Mouse (Mus musculus): ENCODE results near the gene Lcorl. TPM values are rescaled to one million over a fixed set of nuclear protein-coding genes. Genes with fewer than 3 reads are reported as not detected.
A peak's percentile ranks its signal among the peaks of the same experiment; 100 is the strongest.

Gene Lcorl
- polyA plus RNA-seq, 1 experiment from 2014 or later, result 29.1 TPM

DNA sequence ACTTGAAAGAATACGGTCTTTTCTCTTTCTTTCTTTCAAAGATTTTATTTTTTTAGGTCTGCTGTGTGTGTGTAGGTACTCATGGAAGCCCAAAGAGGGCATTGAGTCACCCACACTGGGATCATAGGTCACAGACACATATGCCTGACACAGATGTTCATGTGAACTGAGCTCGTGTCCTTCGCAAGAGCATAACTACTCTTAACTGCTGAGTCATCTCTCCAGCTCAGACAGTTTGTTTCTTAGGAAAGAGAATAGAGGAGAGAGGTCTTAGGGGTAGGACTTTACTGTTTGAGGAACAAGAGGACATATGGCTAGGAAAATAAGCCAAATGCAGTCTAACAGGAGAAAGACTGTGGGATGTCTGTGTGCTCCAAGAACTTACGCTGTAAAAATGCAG, 168.3 kb downstream of the Lcorl start:
- H3K27me3 ChIP-seq (ENCODE audit: insufficient read depth, poor library complexity, severe bottlenecking), result no peaks in the 10 kb centered on the region
- H3K4me3 ChIP-seq, result no peak overlapping the region
- no peak overlapping the region for H3K27ac ChIP-seq
- no peaks in the 10 kb centered on the region for H3K4me1 ChIP-seq (replicated peaks)
- H3K36me3 ChIP-seq, result peaks cover 61% of the 10 kb centered on the region
- 89% methylated on average over 4 of the region's 4 CpGs for WGBS
- no peaks in the 10 kb centered on the region for H3K9me3 ChIP-seq
- no peak for DNase-seq (ENCODE audit: low spot score)

- Histone ChIP-seq H3K27me3 (ENCODE audit: insufficient read depth, poor library complexity, severe bottlenecking) (no peaks in the 10 kb centered on the region), H3K4me3 (no peak overlapping the region), H3K4me1 (replicated peaks) (no peaks in the 10 kb centered on the region), H3K9me3 (no peaks in the 10 kb centered on the region), H3K27ac (no peak overlapping the region), H3K36me3 (peaks cover 74% of the 10 kb centered on the region)
- WGBS, result 96% methylated on average over 3 of the region's 3 CpGs
- no peak for DNase-seq (ENCODE audit: low spot score)
These were observed 171.2 kb downstream of the Lcorl start for GRCm38 (mm10) chr5:45686223-45686622.

GRCm38 (mm10) chr5:45685243-45685642, 172.2 kb downstream of the Lcorl start:
- Histone ChIP-seq H3K27ac (no peak overlapping the region), H3K9me3 (no peaks in the 10 kb centered on the region), H3K4me1 (replicated peaks) (no peaks in the 10 kb centered on the region), H3K36me3 (peaks cover 78% of the 10 kb centered on the region), H3K27me3 (ENCODE audit: insufficient read depth, poor library complexity, severe bottlenecking) (no peaks in the 10 kb centered on the region), H3K4me3 (no peak overlapping the region)
- 92% methylated on average over 2 of the region's 2 CpGs for WGBS
- DNase-seq (ENCODE audit: low spot score), result no peak

DNA sequence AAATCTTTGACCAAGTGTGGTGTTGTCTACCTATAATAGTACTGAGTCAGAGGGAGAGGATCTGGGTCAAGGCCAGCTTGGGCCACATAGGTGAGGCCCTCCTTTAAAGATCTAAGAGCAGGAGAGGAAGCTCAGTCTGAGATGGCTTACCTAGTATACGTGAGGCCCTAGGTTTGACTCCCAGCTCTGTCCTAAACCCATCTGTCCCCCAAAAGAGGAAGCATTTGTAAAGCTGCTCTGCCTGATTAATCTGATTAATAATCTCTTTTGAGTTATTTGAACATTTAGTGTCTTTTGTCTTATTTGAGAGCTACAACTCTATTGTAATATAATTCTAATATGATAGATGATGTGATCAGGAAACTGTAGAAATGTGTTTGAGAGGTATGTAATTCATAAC, 174.0 kb downstream of the Lcorl start:
- H3K27ac ChIP-seq, result no peak overlapping the region
- H3K36me3 ChIP-seq, result peaks cover 80% of the 10 kb centered on the region
- WGBS, result 90% methylated on average over 1 of the region's 1 CpGs
- H3K9me3 ChIP-seq, result no peaks in the 10 kb centered on the region
- H3K4me1 ChIP-seq (replicated peaks), result no peaks in the 10 kb centered on the region
- DNase-seq (ENCODE audit: low spot score), result no peak
- H3K27me3 ChIP-seq (ENCODE audit: insufficient read depth, poor library complexity, severe bottlenecking), result no peaks in the 10 kb centered on the region
- no peak overlapping the region for H3K4me3 ChIP-seq

DNA sequence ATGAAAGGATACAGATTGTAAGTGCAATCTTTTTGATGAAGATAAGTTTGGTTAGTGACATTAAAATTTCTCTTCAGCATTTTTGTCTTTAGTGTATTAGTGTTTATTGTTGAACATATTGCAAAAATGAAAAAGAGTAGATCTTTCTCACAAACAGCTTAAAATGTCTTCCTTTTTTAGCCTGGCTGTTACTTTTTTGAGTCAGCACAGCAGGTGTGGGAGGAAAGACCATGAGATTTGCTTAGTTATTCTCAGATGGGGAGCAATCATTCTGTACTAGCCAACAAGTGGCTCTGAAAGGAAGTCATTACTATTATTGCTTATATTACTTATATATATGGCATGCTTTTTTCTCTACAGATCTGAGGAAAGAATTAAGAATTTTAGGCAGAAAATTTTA, 177.5 kb downstream of the Lcorl start:
- H3K4me1 ChIP-seq (replicated peaks), result no peaks in the 10 kb centered on the region
- H3K36me3 ChIP-seq, result peaks cover 94% of the 10 kb centered on the region
- DNase-seq (ENCODE audit: low spot score), result no peak
- no peaks in the 10 kb centered on the region for H3K27me3 ChIP-seq (ENCODE audit: insufficient read depth, poor library complexity, severe bottlenecking)
- no peak overlapping the region for H3K4me3 ChIP-seq
- no peak overlapping the region for H3K27ac ChIP-seq
- no peaks in the 10 kb centered on the region for H3K9me3 ChIP-seq

GRCm38 (mm10) chr5:45677639-45678038, 179.8 kb downstream of the Lcorl start:
- 85% methylated on average over 4 of the region's 4 CpGs for WGBS
- Histone ChIP-seq H3K9me3 (no peaks in the 10 kb centered on the region), H3K27ac (no peak overlapping the region), H3K36me3 (peaks cover 80% of the 10 kb centered on the region), H3K27me3 (ENCODE audit: insufficient read depth, poor library complexity, severe bottlenecking) (no peaks in the 10 kb centered on the region), H3K4me1 (replicated peaks) (no peaks in the 10 kb centered on the region), H3K4me3 (no peak overlapping the region)
- DNase-seq (ENCODE audit: low spot score), result no peak

DNA sequence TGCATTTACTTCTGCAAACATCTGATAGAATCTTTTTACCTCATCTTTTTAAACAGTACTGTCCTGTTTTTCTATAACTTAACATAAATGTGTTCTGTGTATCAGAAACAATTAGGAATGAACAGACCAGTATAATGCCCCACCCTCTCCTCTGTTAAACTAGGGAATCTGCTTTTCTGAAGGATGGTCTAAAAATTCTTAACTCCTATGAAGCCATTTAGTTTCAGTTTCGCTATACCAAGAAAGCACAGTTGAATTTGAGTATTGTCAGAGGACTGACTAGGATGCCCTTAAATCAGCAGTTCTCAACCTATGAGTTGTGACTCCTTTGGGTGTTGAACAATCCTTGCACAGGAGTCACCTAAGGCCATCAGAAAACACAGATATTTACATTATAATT, 182.4 kb downstream of the Lcorl start:
- 94% methylated on average over 1 of the region's 1 CpGs for WGBS
- H3K27me3 ChIP-seq (ENCODE audit: insufficient read depth, poor library complexity, severe bottlenecking), result no peaks in the 10 kb centered on the region
- H3K36me3 ChIP-seq, result peaks cover 62% of the 10 kb centered on the region
- DNase-seq (ENCODE audit: low spot score), result no peak
- H3K9me3 ChIP-seq, result no peaks in the 10 kb centered on the region
- H3K27ac ChIP-seq, result no peak overlapping the region
- H3K4me1 ChIP-seq (replicated peaks), result peaks cover 11% of the 10 kb centered on the region
- H3K4me3 ChIP-seq, result no peak overlapping the region

DNA sequence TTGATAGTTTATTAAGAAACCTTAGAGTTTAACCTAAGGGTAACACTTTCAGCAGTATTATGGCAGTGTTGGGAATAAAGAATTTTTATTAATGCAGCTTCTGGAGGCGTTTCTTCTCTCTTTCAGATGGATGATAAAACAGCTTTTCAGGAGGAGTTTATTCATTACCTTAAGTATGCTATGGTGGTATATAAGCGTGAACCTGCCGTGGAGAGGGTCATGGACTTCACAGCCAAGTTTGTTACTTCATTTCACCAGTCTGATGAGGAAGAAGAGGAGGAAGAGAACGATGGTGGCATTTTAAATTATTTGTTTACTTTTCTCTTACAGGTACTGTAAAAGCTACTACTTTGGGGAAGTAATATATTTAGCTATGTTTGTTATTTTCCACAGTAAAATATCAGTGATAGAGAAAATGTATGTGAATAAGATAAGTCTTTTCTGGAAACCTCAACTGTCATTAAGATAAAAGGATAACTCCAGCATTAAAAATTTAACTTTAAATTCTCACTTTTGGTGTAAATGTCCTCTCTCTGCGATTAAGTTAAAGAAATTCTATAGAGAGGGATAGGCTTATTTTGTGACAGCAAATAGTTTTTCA, 186.4 kb downstream of the Lcorl start:
- Histone ChIP-seq H3K36me3 (peaks cover 27% of the 10 kb centered on the region), H3K9me3 (no peaks in the 10 kb centered on the region), H3K27ac (peak overlapping the region; percentile 96; the same call in 1 of the 2 replicates), H3K4me3 (peak overlapping the region; percentile 86), H3K4me1 (replicated peaks) (peaks cover 16% of the 10 kb centered on the region), H3K27me3 (ENCODE audit: insufficient read depth, poor library complexity, severe bottlenecking) (no peaks in the 10 kb centered on the region)
- WGBS, result 67% methylated on average over 5 of the region's 5 CpGs
- no peak for DNase-seq (ENCODE audit: low spot score)

DNA sequence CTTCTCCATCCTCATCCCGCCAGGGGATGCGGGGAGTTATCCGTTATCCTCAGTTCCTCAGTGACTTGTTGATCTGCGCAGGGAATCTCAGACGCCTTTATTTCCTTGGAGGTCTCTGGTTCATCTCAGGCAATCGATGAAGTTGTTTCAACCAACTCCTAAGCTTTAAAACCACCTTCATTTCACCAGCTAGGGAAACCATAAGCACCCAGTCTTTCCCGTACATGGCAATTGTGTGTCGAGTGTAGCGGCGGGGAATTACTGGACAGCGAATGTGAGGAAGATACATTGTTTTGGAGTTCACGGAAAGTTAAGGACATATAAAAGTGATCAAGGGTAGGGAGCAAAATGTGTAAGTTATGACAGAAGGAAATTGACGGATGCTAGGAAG, 187.1 kb downstream of the Lcorl start:
- WGBS, result under 1% methylated on average over 13 of the region's 13 CpGs
- H3K4me1 ChIP-seq (replicated peaks), result peaks cover 16% of the 10 kb centered on the region
- DNase-seq (ENCODE audit: low spot score), result no peak
- H3K9me3 ChIP-seq, result no peaks in the 10 kb centered on the region
- H3K36me3 ChIP-seq, result peaks cover 20% of the 10 kb centered on the region
- no peaks in the 10 kb centered on the region for H3K27me3 ChIP-seq (ENCODE audit: insufficient read depth, poor library complexity, severe bottlenecking)
- H3K4me3 ChIP-seq, result peak overlapping the region; percentile 86
- peak overlapping the region; percentile 96 for H3K27ac ChIP-seq

DNA sequence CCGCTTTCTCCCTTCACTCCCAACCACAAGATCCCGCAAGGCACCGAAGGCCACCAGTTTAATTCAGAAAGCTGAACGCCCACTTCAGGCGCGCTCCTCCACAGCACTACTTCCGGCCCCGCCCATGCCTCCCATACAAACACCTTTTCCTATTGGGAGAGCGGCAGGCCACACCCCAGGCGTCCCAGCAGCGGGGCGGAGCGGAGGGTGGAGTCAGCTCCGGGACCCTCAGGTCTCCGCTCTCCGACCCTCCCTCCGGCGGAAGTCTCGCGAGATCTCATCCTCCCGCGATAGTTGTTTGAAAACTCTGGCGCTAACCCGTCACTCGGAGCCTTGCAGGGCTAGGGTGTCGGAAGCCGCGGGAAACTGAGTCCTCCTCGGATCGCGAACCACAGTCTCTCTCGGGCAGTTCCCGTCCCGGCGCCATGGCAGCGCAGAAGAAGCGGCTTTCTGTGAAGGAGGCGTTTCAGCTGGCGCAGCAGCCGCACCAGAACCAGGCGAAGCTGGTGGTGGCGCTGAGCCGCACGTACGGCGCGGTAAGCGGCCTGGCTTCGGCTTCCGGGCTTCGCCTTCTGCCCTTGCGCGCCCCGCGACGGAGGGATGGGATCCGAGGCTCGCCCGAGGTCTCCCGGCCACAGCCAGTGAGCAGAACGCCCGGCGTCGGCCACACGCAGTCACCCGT, 187.7 kb downstream of the Lcorl start, which contains the start of gene Ncapg:
Ncapg (plus strand) TSS at position 322 of the 682 bp plus-strand sequence.
- peak; percentile 100 for DNase-seq (ENCODE audit: low spot score)
- Histone ChIP-seq H3K27me3 (ENCODE audit: insufficient read depth, poor library complexity, severe bottlenecking) (no peaks in the 10 kb centered on the region), H3K36me3 (peaks cover 14% of the 10 kb centered on the region), H3K9me3 (no peaks in the 10 kb centered on the region), H3K4me3 (peak within 1 kb of the TSS; percentile 86), H3K4me1 (replicated peaks) (peaks cover 16% of the 10 kb centered on the region), H3K27ac (peak within 1 kb of the TSS; percentile 96)
- under 1% methylated on average over 66 of the region's 66 CpGs for WGBS

DNA sequence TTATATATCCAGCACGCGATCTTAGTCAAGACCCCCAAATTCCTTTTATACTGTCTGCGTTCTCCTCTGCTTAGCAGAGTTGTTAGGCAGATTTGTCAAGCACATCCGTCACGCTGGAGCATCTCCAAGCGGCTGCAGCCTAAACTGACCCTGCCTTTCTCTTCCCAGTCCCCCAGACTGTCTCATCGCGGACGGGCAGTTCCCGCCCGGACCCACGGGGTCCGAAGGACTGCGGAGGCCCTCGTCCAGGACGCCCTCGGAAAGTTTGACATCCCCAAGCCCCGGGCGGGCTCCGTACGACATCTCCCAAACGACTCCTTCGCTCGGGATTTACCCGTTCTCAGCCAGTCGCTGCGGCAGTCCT, 188.2 kb downstream of the Lcorl start:
- under 1% methylated on average over 27 of the region's 27 CpGs for WGBS
- peaks cover 16% of the 10 kb centered on the region for H3K4me1 ChIP-seq (replicated peaks)
- peaks cover 12% of the 10 kb centered on the region for H3K36me3 ChIP-seq
- no peaks in the 10 kb centered on the region for H3K27me3 ChIP-seq (ENCODE audit: insufficient read depth, poor library complexity, severe bottlenecking)
- H3K27ac ChIP-seq, result peak overlapping the region; percentile 87
- H3K4me3 ChIP-seq, result peak overlapping the region; percentile 86
- no peaks in the 10 kb centered on the region for H3K9me3 ChIP-seq
- no peak for DNase-seq (ENCODE audit: low spot score)

DNA sequence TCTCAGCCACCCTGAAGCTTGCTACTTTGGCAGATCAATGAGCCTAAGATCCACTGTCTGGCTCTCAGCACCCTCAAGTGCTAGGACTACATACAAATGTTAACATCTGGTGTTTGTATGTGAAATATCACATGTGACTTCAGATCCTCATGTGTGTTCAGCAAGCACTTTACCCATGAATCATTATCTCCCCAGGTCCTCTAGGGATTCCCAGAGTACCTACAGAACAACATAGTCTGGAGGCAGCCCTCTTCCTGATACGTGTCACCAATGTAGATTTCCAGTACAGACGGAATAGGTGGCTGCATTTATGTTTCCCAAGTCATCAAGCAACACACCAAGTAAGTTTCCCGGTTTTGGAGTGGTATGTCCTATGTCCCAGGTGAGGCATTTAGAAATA, 188.6 kb downstream of the Lcorl start:
- no peaks in the 10 kb centered on the region for H3K9me3 ChIP-seq
- DNase-seq (ENCODE audit: low spot score), result no peak
- WGBS, result 2% methylated on average over 3 of the region's 3 CpGs
- H3K27ac ChIP-seq, result peak overlapping the region; percentile 87
- peaks cover 12% of the 10 kb centered on the region for H3K36me3 ChIP-seq
- H3K4me1 ChIP-seq (replicated peaks), result peaks cover 16% of the 10 kb centered on the region
- H3K27me3 ChIP-seq (ENCODE audit: insufficient read depth, poor library complexity, severe bottlenecking), result no peaks in the 10 kb centered on the region
- H3K4me3 ChIP-seq, result peak overlapping the region; percentile 86

DNA sequence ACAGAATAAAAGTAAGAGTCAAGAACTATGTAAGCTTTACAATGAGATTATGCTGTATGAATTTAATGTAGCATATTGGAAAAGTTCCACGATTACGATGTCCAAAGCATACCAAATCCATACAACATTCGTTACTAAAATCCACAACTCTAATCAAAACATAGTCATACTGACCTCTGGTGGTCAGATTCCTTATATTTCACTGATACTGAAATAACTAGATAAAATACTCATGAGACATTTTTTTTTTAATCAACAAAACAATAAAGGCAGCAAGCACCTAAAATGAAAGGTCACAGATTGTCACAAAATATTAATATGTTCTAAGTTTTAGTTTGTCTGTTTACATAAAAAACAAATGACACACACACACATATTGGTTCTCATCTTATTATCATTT, 189.1 kb downstream of the Lcorl start:
- 55% methylated on average over 3 of the region's 3 CpGs for WGBS
- peak overlapping the region; percentile 86 for H3K4me3 ChIP-seq
- no peak for DNase-seq (ENCODE audit: low spot score)
- H3K4me1 ChIP-seq (replicated peaks), result peaks cover 16% of the 10 kb centered on the region
- H3K36me3 ChIP-seq, result peaks cover 12% of the 10 kb centered on the region
- H3K27me3 ChIP-seq (ENCODE audit: insufficient read depth, poor library complexity, severe bottlenecking), result no peaks in the 10 kb centered on the region
- no peak overlapping the region for H3K27ac ChIP-seq
- H3K9me3 ChIP-seq, result no peaks in the 10 kb centered on the region
